23 mouse cellular contexts compared by ENCODE assay signal in genomic region chr6:41161693-41162092, GRCm38 (mm10).
"Had no signal": no experiment of that assay in that cellular context is flagged by ENCODE, and none has a peak within 500 bp of the region (broad histone marks: within the 10 kb centered on the region; RNA-seq: fewer than 3 reads in every experiment).

No protein-coding gene starts in this region.

- H3K4me3 ChIP-seq: liver, embryonic 12.5 days; lung, embryonic 15.5 days; megakaryocyte, embryonic 14.5 days; midbrain, embryonic 10.5 days; midbrain, embryonic 12.5 days; myocyte; neural tube, embryonic 13.5 days; neural tube, embryonic 15.5 days; stomach, embryonic 15.5 days had no signal

- H3K36me3 ChIP-seq: liver, embryonic 12.5 days; lung, embryonic 15.5 days; midbrain, embryonic 10.5 days; midbrain, embryonic 12.5 days; neural tube, embryonic 13.5 days; neural tube, embryonic 15.5 days; stomach, embryonic 15.5 days had no signal

- H3K9me3 ChIP-seq: liver, embryonic 12.5 days; lung, embryonic 15.5 days; megakaryocyte, embryonic 14.5 days; midbrain, embryonic 10.5 days; midbrain, embryonic 12.5 days; neural tube, embryonic 13.5 days; neural tube, embryonic 15.5 days; stomach, embryonic 15.5 days had no signal

- ATAC-seq: liver, embryonic 12.5 days; lung, postnatal 0 days; midbrain, embryonic 16.5 days had no signal

- DNase-seq: lung, adult 2 months; lung, postnatal 4 days; midbrain, embryonic 14.5 days; retina, postnatal 1 day; right cerebral cortex, adult 18-20 months; right cerebral cortex, postnatal 25 days; right cerebral cortex, postnatal 4 days; spleen, adult 18-20 months; thymus, postnatal 14 days; thymus, postnatal 36 days had no signal

- H3K4me1 ChIP-seq: lung, embryonic 15.5 days; midbrain, embryonic 10.5 days; midbrain, embryonic 12.5 days; neural tube, embryonic 13.5 days; neural tube, embryonic 15.5 days; stomach, embryonic 15.5 days had no signal

- H3K9ac ChIP-seq: liver, embryonic 12.5 days; liver, embryonic 14.5 days; lung, embryonic 15.5 days; midbrain, embryonic 12.5 days; neural tube, embryonic 13.5 days; neural tube, embryonic 15.5 days; stomach, embryonic 15.5 days had no signal

- H3K4me2 ChIP-seq: liver, embryonic 12.5 days; lung, embryonic 15.5 days; midbrain, embryonic 12.5 days; neural tube, embryonic 13.5 days; neural tube, embryonic 15.5 days; stomach, embryonic 15.5 days had no signal

- H3K27me3 ChIP-seq: liver, embryonic 12.5 days; lung, embryonic 15.5 days; megakaryocyte, embryonic 14.5 days; midbrain, embryonic 12.5 days; neural tube, embryonic 13.5 days; neural tube, embryonic 15.5 days; stomach, embryonic 15.5 days had no signal

- H3K27ac ChIP-seq: liver, embryonic 12.5 days; liver, embryonic 14.5 days; lung, embryonic 15.5 days; midbrain, embryonic 10.5 days; midbrain, embryonic 12.5 days; neural tube, embryonic 13.5 days; neural tube, embryonic 15.5 days; stomach, embryonic 15.5 days; stomach, postnatal 0 days had no signal
